Mouse (Mus musculus) neural tube, embryonic 12.5 days (tissue): Measurements from ENCODE around the gene Fbxo3. TPM values are rescaled to one million over a fixed set of nuclear protein-coding genes. Genes with fewer than 3 reads are reported as not detected.
"Not testable (repeated sequence)": the region's sequence is repeated elsewhere in the genome, so short reads cannot be mapped to it uniquely, and the experiment has no call there.

ENCODE experiments used
- ATAC-seq: fragments of 200-750 bp; cut with Nextera tagmentation; 2 replicates; pipeline ENCODE4 v1.8.0; 2017; ENCODE audit warnings: low read depth, mild to moderate bottlenecking, moderate TSS enrichment, moderate library complexity; ENCODE audit not compliant: low FRiP score
- H3K27ac ChIP-seq: fragments of 300-500 bp; sonication (generic); 2 replicates; pipeline ENCODE4 v1.5.1; 2016
- H3K27me3 ChIP-seq: fragments of 300-500 bp; sonication (generic); replicated peaks from 2 replicates; pipeline ENCODE4 v1.6.1; 2016; ENCODE audit warnings: mild to moderate bottlenecking
- H3K36me3 ChIP-seq: fragments of 300-500 bp; sonication (generic); 2 replicates; pipeline ENCODE4 v1.6.1; 2016; ENCODE audit warnings: mild to moderate bottlenecking
- H3K4me1 ChIP-seq: fragments of 300-500 bp; sonication (generic); 2 replicates; pipeline ENCODE4 v1.6.1; 2016
- H3K4me2 ChIP-seq: fragments of 300-500 bp; sonication (generic); replicated peaks from 2 replicates; pipeline ENCODE4 v1.6.1; 2016; ENCODE audit warnings: mild to moderate bottlenecking
- H3K4me3 ChIP-seq: fragments of 300-500 bp; sonication (generic); 2 replicates; pipeline ENCODE4 v1.5.1; 2016
- H3K9ac ChIP-seq: fragments of 300-500 bp; sonication (generic); 2 replicates; pipeline ENCODE4 v1.6.1; 2016; ENCODE audit warnings: mild to moderate bottlenecking
- H3K9me3 ChIP-seq: fragments of 300-500 bp; sonication (generic); 2 replicates; pipeline ENCODE4 v1.6.1; 2016; ENCODE audit warnings: mild to moderate bottlenecking
- WGBS: fragments of 180-500 bp; shearing (Covaris S2); methylation state at CpG from one replicate; pipeline ENCODE4 v1.1.7; 2016; 5-methylcytosine and 5-hydroxymethylcytosine counted together
- polyA plus RNA-seq: library from polyadenylated mRNA; unstranded; fragments of >200 nt; fragmentation: Nextera tagmentation; extraction: Ambion mirVana; gene quantifications from 2 replicates; pipeline ENCODE4 v1.2.1, GENCODE M21; 2016

Fbxo3 gene
- polyA plus RNA-seq, 1 experiment from 2014 or later: 57.6 TPM

DNA sequence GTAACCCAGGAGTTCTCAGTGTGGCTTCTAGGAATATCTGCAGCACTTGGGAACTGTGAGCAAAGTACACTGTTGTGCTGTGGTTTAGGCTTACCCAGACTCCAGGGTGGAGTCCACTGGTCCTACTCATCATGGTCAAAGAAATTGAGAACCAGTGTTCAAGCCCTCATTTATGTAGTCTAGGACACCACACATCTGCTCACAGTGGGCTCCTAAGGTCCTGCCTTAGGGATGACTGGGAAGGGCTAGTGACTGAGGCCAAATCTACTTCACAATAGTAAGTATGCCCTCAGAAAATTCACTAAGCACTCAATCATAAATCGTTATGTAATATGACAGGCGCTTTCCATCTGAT lies 71.7 kb downstream of the Fbxo3 start:
- no peaks in the 10 kb centered on the region for H3K9me3 ChIP-seq
- H3K4me2 ChIP-seq: no peak overlapping the region
- no peak overlapping the region for H3K27ac ChIP-seq
- no peaks in the 10 kb centered on the region for H3K36me3 ChIP-seq
- peaks cover 9% of the 10 kb centered on the region; the same call in 1 of the 2 replicates for H3K4me1 ChIP-seq
- no peak for ATAC-seq
- WGBS: 96% methylated on average over 2 of the region's 2 CpGs
- H3K9ac ChIP-seq: no peak overlapping the region
- no peaks in the 10 kb centered on the region for H3K27me3 ChIP-seq
- no peak overlapping the region for H3K4me3 ChIP-seq

DNA sequence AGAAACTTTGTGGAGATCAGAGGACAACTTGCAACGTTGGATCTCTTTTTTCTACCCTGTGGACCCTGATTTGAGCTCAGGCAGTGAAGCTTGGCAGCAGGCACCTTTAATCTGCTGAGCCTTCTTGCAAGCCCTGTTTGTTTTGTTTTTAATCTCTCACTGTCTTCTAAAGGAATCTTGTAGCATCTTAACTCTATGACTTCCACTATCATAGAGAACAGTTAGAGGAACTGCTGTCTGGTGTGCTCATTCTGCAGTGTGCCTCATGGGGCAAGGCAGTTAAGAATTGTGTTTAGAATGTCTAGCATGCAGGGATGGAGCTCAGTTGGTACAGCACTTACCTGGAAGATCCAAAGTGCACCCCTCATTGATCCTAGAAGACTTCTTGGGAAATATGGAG lies 72.4 kb downstream of the Fbxo3 start:
- H3K9me3 ChIP-seq: no peaks in the 10 kb centered on the region
- no peak for ATAC-seq
- H3K4me3 ChIP-seq: no peak overlapping the region
- no peak overlapping the region for H3K27ac ChIP-seq
- H3K4me2 ChIP-seq: no peak overlapping the region
- WGBS: 56% methylated on average over 1 of the region's 1 CpGs
- peaks cover 9% of the 10 kb centered on the region; the same call in 1 of the 2 replicates for H3K4me1 ChIP-seq
- no peaks in the 10 kb centered on the region for H3K27me3 ChIP-seq
- no peaks in the 10 kb centered on the region for H3K36me3 ChIP-seq
- H3K9ac ChIP-seq: no peak overlapping the region

- no peaks in the 10 kb centered on the region for H3K27me3 ChIP-seq
- WGBS: 91% methylated on average over 6 of the region's 6 CpGs
- no peak for ATAC-seq
- H3K9me3 ChIP-seq: no peaks in the 10 kb centered on the region
- H3K36me3 ChIP-seq: no peaks in the 10 kb centered on the region
- no peak overlapping the region for H3K4me3 ChIP-seq
- no peak overlapping the region for H3K27ac ChIP-seq
- no peak overlapping the region for H3K9ac ChIP-seq
- H3K4me1 ChIP-seq: no peaks in the 10 kb centered on the region
- H3K4me2 ChIP-seq: no peak overlapping the region
Observed at GRCm38 (mm10) chr2:104104800-104105199, 77.3 kb downstream of the Fbxo3 start.

DNA sequence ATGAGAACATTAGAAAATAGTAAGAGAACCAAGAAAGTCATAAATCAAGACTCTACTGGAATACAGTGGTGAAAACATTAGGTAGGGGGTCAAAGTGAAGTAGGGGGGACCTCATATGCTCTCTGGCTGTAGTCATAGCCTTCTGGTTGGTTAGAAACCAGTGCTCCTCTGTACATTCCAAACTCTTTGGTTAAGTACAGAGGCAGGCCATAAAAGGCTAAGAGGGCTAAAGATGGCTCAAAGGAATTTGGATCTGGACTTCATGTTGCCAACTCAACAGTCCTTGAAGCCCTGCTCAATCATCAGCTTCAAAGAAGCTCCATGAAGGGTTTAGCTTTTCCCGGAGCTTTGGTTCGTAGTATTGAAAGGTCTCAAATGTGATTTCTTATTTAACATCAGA lies 81.5 kb downstream of the Fbxo3 start:
- 94% methylated on average over 2 of the region's 2 CpGs for WGBS
- H3K36me3 ChIP-seq, H3K4me1 ChIP-seq, H3K4me3 ChIP-seq, H3K9me3 ChIP-seq, H3K9ac ChIP-seq, H3K27ac ChIP-seq, H3K27me3 ChIP-seq, H3K4me2 ChIP-seq, ATAC-seq: not testable (repeated sequence)

DNA sequence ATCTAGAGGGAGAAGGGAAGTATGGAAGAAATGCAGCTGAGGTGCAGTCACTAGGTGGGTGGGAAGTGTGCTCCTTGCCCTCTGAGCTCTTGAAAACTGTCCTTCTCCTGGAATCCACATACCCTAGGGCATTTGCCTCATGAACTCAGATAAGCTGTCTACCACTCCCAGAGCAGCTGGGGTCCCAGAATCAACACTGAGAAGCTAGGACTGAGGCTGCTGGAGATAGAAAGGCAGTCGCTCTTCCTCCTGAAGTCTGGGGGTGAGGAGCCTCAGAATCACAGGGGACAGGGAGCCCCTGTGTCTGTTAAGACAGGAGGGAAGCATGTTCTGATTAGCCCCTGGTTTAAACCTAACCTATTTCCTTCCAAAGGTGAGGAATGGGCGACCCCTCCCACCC lies 82.0 kb downstream of the Fbxo3 start:
- H3K27ac ChIP-seq: no peak overlapping the region
- H3K36me3 ChIP-seq: no peaks in the 10 kb centered on the region
- no peak overlapping the region for H3K9ac ChIP-seq
- no peaks in the 10 kb centered on the region for H3K27me3 ChIP-seq
- ATAC-seq: no peak
- no peaks in the 10 kb centered on the region for H3K9me3 ChIP-seq
- no peaks in the 10 kb centered on the region for H3K4me1 ChIP-seq
- 81% methylated on average over 2 of the region's 2 CpGs for WGBS
- H3K4me3 ChIP-seq: no peak overlapping the region
- no peak overlapping the region for H3K4me2 ChIP-seq

- no peak overlapping the region for H3K4me3 ChIP-seq
- no peaks in the 10 kb centered on the region for H3K36me3 ChIP-seq
- H3K4me1 ChIP-seq: no peaks in the 10 kb centered on the region
- no peak for ATAC-seq
- no peaks in the 10 kb centered on the region for H3K9me3 ChIP-seq
- no peak overlapping the region for H3K9ac ChIP-seq
- WGBS: 90% methylated on average over 4 of the region's 4 CpGs
- no peak overlapping the region for H3K4me2 ChIP-seq
- H3K27ac ChIP-seq: no peak overlapping the region
- no peaks in the 10 kb centered on the region for H3K27me3 ChIP-seq
Observed at GRCm38 (mm10) chr2:104110031-104110430, 82.5 kb downstream of the Fbxo3 start.

DNA sequence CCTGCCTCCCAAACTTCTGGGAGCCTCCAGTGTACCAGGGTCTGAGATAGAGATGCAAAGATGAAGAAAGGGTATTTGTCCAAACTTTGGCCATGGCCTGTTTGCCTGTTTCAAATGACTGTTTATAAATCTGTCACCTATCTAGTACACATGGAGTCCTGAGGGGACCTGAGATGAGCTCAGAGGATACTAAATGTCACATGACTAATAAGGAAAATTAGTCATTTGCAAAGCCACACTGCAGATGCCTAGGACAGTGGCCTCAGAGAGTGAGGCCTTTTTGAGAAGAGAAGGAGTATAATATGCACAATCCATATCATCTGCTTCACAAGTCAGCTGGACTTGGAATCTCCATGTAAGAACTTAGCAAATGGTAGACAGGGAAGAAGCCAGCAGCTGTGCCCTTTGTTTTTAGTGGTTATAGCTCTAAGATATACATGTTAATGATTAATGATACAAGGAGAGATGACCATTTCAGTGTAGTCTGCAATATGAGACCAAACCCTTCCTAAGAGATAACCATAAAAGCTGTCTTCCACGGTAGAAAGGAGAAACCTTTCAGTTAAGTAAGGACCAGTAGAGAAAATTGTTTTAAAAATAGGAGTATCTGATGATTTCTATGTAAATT lies 83.8 kb downstream of the Fbxo3 start:
- H3K27ac ChIP-seq, H3K9me3 ChIP-seq, H3K4me2 ChIP-seq, H3K36me3 ChIP-seq, H3K4me3 ChIP-seq, ATAC-seq, H3K27me3 ChIP-seq, H3K4me1 ChIP-seq, H3K9ac ChIP-seq: not testable (repeated sequence)
- WGBS: no CpG with 5 or more reads among the region's 1 CpGs

Other genes starting within 250 kb of the Fbxo3 start
- 512 and 528 TPM in 2 replicates for gene Caprin1, start 230.1 kb upstream of the Fbxo3 start, polyA plus RNA-seq
- gene Lmo2, start 69.7 kb upstream of the Fbxo3 start, polyA plus RNA-seq: 44.2 and 46.3 TPM in 2 replicates
- 2.2 and 2.7 TPM in 2 replicates for gene 4931422A03Rik, start 640 bp downstream of the Fbxo3 start, polyA plus RNA-seq
- gene Gm10912, start 38.1 kb downstream of the Fbxo3 start, polyA plus RNA-seq: not detected in 2 replicates
- not detected in 2 replicates for gene Gm10799, start 40.8 kb downstream of the Fbxo3 start, polyA plus RNA-seq
- 2.6 TPM in 2 replicates for gene Cd59b, start 42.1 kb downstream of the Fbxo3 start, polyA plus RNA-seq
- gene Cd59a, start 68.1 kb downstream of the Fbxo3 start, polyA plus RNA-seq: 22.0 and 22.4 TPM in 2 replicates
- 0.24 and 0.26 TPM in 2 replicates for gene A930018P22Rik, start 95.0 kb downstream of the Fbxo3 start, polyA plus RNA-seq